Mouse (Mus musculus): Measurements from ENCODE around the gene Fam199x.

Fam199x gene

GRCm38 (mm10) chrX:137049425-137050225 lies at the start of gene Fam199x:
Gene Fam199x (plus strand): TSS chrX:137049594.
- ChIA-PET CTCF (interaction anchor here in 3 of 4 experiments (0.6 to 1.3 kb wide), 4 partner anchors 56 to 118 kb away, joined by 3 to 7 read pairs (median 4); partner anchors contain the start of gene Zcchc18 (in 1 of the 3)), POLR2A (interaction anchor here in 3 of 4 experiments (0.6 to 2.4 kb wide), 13 partner anchors 11 to 372 kb away, joined by 3 to 23 read pairs (median 5); partner anchors contain the start of gene Slc25a53 (in 3 of the 3))

DNA sequence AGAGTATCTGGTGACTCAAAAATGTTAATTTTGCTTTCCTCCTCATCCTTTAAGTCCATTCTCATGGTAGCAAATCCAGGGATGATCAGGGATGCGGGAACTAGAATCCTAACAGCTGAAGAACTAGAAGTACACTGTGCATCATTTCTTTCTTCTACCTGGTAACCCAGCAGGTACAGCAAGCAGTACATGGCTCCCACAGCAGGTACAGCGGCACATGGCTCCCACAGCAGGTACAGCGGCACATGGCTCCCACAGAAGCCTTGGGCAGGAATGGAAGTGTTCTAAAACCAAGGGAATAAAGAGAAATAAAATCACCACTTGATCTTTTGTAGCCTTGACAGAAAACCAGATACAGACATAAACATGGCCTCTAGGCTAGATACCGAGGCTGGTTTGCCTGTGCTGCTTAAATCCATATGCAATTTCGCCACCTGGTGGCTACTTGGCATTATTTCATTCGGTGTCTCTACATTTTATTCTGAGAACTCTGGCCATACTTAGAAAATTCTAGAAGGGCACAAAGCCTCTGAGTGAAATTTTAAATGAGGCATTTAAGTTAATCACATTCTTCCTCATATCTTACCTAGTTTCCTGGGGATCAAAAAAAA lies 34.2 kb upstream of the Fam199x start:
- ChIA-PET CTCF (interaction anchor here in 1 of 4 experiments (1.2 kb wide), 1 partner anchor 22 kb away, joined by 4 read pairs; the partner anchor contains the start of gene Zcchc18), POLR2A (interaction anchor here in 1 of 4 experiments (1.2 kb wide), 1 partner anchor 22 kb away, joined by 3 read pairs; no protein-coding TSS in a partner anchor)

DNA sequence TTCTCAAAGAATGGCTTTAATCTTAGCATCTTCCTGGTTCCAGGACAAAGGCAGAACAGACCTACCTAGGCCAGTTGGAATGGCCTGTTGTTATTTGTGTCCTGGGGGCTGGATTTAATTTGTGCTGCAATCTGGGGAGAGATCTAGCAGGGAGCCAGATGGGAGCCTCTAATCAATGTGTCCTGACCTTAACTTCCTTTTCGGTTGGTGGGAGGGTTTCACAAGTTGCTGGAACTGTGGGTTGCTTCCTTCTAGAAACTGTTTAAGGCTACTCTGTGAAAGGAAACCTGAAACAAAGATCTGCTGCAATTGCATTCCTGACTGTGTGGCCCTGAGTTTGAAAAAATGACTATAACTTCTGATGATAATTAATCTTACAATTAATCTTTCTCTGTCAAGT lies 31.7 kb upstream of the Fam199x start:
- ChIA-PET CTCF (no interaction called here), POLR2A (interaction anchor here in 3 of 4 experiments (0.8 to 1.9 kb wide), 3 partner anchors 16 to 277 kb away, joined by 3 to 5 read pairs (median 3); no protein-coding TSS in a partner anchor)

GRCm38 (mm10) chrX:137019310-137019709 lies 30.1 kb upstream of the Fam199x start:
- ChIA-PET POLR2A (interaction anchor here in 3 of 4 experiments (0.6 to 1.8 kb wide), 8 partner anchors 10 to 278 kb away, joined by 3 to 7 read pairs (median 4); partner anchors contain the start of gene Zcchc18 (in 1 of the 3)), CTCF (interaction anchor here (0.8 to 1.8 kb wide), 14 partner anchors 11 to 310 kb away, joined by 3 to 7 read pairs (median 4); partner anchors contain the start of genes Zcchc18 (in 2 of the 4) and Slc25a53 (in 1 of the 4))

DNA sequence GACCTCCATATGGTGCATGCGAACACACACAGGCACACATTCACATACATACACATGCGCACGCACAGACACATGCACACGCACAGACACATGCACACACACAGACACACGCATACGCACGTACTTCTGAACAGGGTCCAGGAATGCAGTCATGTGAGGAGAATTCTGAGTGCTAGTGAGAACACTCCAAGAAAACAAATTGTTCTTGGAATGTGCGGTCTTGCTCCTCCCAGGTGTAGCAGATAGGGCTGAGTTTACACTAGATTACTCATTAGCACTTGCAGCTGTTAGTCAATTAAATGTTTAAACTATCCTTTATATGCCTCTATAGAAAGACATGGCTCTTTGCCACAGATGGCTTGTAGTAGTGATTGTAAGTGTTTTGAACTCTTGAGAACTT lies 18.5 kb upstream of the Fam199x start:
- POLR2A ChIA-PET: interaction anchor here in 1 of 4 experiments (0.7 to 1.9 kb wide), 2 partner anchors 12 to 54 kb away, joined by 3 to 4 read pairs; partner anchors contain the start of genes Tmsb15b1 and Tmsb15l
- CTCF ChIA-PET: interaction anchor here in 1 of 4 experiments (2.4 kb wide), 1 partner anchor 12 kb away, joined by 7 read pairs; no protein-coding TSS in a partner anchor

- POLR2A ChIA-PET: interaction anchor here in 2 of 4 experiments (0.7 to 1.9 kb wide), 3 partner anchors 11 to 860 kb away, joined by 3 to 4 read pairs (median 3); no protein-coding TSS in a partner anchor
Observed at GRCm38 (mm10) chrX:137031726-137032125, 17.7 kb upstream of the Fam199x start.

GRCm38 (mm10) chrX:137034322-137034721 lies 15.1 kb upstream of the Fam199x start:
- ChIA-PET CTCF (interaction anchor here in 1 of 4 experiments (0.9 to 1.1 kb wide), 2 partner anchors 15 to 42 kb away, joined by 3 read pairs; partner anchors contain the start of gene Zcchc18), POLR2A (interaction anchor here in 3 of 4 experiments (0.6 to 1.7 kb wide), 13 partner anchors 9 to 1336 kb away, joined by 3 to 9 read pairs (median 4); partner anchors contain the start of genes Fam199x (in 3 of the 3), Tmsb15b2 (in 1 of the 3) and Zcchc18 (in 1 of the 3))

More at GRCm38 (mm10) chrX:137031726-137032125, 17.7 kb upstream of the Fam199x start:
- CTCF ChIA-PET: no interaction called here

GRCm38 (mm10) chrX:137037470-137037999 lies 11.9 kb upstream of the Fam199x start:
- CTCF ChIA-PET: interaction anchor here in 2 of 4 experiments (0.6 to 1.7 kb wide), 4 partner anchors 11 to 736 kb away, joined by 3 to 15 read pairs (median 6); no protein-coding TSS in a partner anchor
- POLR2A ChIA-PET: interaction anchor here (0.6 to 2.8 kb wide), 16 partner anchors 11 to 766 kb away, joined by 3 to 23 read pairs (median 4); partner anchors contain the start of gene Fam199x (in 3 of the 4)

DNA sequence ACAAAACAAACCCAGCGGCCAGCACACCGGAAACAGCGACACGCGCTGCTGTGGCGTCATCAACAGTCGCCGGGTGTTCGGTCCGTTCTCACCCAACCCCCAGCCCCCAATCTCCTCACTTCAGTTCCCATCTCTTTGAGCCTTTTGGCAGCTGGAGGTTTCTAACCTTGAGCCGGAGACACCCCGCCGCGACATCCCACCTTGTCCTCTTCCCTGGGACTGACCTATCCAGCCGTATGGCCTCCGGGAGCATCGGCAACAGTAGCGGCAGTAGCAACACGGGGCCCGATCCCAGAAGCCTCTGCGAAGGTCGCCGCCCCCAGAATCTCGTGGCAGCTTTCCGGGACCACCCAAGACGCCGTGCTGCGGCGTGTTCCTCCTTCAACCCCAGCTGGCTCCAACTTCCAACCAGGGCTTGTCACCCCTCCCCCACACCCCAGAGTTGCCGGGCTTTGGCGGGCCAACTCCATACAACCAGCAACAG lies 11.4 kb upstream of the Fam199x start, which contains the start of gene Slc25a53:
Gene Slc25a53 (minus strand): TSS at position 303 of the 484 bp plus-strand sequence.
- ChIA-PET CTCF (interaction anchor here in 1 of 4 experiments (1.0 to 1.7 kb wide), 2 partner anchors 19 to 104 kb away, joined by 4 to 7 read pairs; no protein-coding TSS in a partner anchor), POLR2A (interaction anchor here in 3 of 4 experiments (0.8 to 2.8 kb wide), 6 partner anchors 11 to 866 kb away, joined by 3 to 23 read pairs (median 6); partner anchors contain the start of genes Fam199x (in 3 of the 3) and Tceal8 (in 1 of the 3))

GRCm38 (mm10) chrX:137038502-137038901 lies 10.9 kb upstream of the Fam199x start:
- ChIA-PET POLR2A (interaction anchor here in 3 of 4 experiments (0.6 to 2.8 kb wide), 8 partner anchors 8 to 866 kb away, joined by 3 to 23 read pairs (median 4); partner anchors contain the start of genes Fam199x (in 3 of the 3) and Tceal8 (in 1 of the 3)), CTCF (interaction anchor here in 1 of 4 experiments (1.7 kb wide), 1 partner anchor 19 kb away, joined by 7 read pairs; no protein-coding TSS in a partner anchor)

GRCm38 (mm10) chrX:137049060-137049424 lies 352 bp upstream of the Fam199x start:
- ChIA-PET CTCF (interaction anchor here in 2 of 4 experiments (0.5 to 0.8 kb wide), 5 partner anchors 12 to 118 kb away, joined by 3 to 15 read pairs (median 5); no protein-coding TSS in a partner anchor), POLR2A (interaction anchor here (0.7 to 2.4 kb wide), 11 partner anchors 11 to 311 kb away, joined by 3 to 23 read pairs (median 5); partner anchors contain the start of genes Slc25a53 (in 3 of the 4) and Zcchc18 (in 1 of the 4))

GRCm38 (mm10) chrX:137063202-137063601 lies 13.8 kb downstream of the Fam199x start:
- ChIA-PET POLR2A (no interaction called here), CTCF (no interaction called here)

GRCm38 (mm10) chrX:137104531-137104930 lies 55.1 kb downstream of the Fam199x start:
- ChIA-PET POLR2A (interaction anchor here in 2 of 4 experiments (0.6 to 1.9 kb wide), 4 partner anchors 14 to 27 kb away, joined by 3 to 9 read pairs (median 5); no protein-coding TSS in a partner anchor), CTCF (interaction anchor here in 1 of 4 experiments (0.5 kb wide), 1 partner anchor 254 kb away, joined by 7 read pairs; no protein-coding TSS in a partner anchor)

DNA sequence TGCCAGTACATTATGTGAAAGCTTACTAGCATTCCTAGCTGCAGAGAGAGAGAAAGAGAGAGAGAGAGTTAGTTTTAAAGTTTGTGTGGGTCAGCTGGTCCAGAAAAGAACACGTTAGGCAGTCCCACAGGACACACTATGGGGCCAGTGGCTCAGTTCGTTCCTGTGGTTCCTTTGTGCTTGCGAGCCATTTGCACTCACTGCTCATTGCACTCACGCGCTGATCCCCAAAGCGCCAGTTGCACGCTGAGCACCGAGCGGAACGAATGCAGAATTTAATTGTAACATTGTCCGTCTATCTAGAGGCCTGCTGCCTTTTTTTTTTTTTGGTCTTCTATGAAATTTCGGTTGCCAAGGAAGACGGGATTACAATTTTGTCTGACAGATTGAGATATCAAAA lies 57.1 kb downstream of the Fam199x start:
- CTCF ChIA-PET: no interaction called here
- POLR2A ChIA-PET: no interaction called here

DNA sequence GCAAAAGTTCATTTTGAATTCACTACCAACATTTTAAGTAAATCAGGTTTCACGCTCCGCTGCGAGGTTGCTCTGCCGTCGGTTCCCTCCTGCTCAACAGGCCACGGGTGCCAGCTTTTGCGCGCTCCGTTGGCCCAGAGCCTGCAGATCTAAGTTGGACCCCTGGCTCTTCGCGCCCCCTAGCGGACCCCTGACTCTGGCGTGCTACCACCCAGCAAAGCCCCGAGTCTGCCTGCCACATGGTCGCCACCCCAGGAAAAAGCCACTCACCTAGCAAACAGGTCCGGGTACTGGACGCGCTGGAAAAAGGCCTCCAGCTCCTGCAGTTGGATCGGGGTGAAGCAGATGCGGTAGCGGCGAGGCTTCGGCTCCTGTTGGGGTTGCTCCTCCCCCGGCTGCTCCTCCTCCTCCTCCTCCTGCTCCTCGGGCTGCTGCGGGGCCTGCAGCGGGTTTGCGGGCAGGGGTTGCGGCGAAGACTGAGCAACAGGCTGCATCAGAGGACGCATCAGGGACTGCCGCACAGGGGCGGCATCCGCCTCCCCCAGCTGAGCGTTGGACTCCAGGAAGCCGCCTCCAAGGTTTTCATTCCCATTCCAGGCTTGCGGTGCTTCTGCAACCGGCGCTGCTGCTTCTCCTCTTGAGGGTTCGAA lies 68.8 kb downstream of the Fam199x start:
- ChIA-PET CTCF (interaction anchor here in 3 of 4 experiments (0.7 to 1.6 kb wide), 5 partner anchors 9 to 374 kb away, joined by 3 to 6 read pairs (median 3); no protein-coding TSS in a partner anchor), POLR2A (interaction anchor here in 2 of 4 experiments (0.6 to 1.7 kb wide), 5 partner anchors 15 to 377 kb away, joined by 3 to 9 read pairs (median 4); partner anchors contain the start of gene Fam199x (in 1 of the 2))

- ChIA-PET POLR2A (interaction anchor here in 3 of 4 experiments (0.6 to 1.7 kb wide), 5 partner anchors 13 to 532 kb away, joined by 3 to 4 read pairs (median 3); no protein-coding TSS in a partner anchor), CTCF (interaction anchor here in 3 of 4 experiments (0.7 to 2.1 kb wide), 5 partner anchors 22 to 100 kb away, joined by 3 to 8 read pairs (median 3); no protein-coding TSS in a partner anchor)
Observed at GRCm38 (mm10) chrX:137119675-137120423, 70.5 kb downstream of the Fam199x start.

All from embryonic stem cell, embryonic (primary cell).